13 mouse cellular contexts compared by ENCODE assay signal in the genomic region with DNA sequence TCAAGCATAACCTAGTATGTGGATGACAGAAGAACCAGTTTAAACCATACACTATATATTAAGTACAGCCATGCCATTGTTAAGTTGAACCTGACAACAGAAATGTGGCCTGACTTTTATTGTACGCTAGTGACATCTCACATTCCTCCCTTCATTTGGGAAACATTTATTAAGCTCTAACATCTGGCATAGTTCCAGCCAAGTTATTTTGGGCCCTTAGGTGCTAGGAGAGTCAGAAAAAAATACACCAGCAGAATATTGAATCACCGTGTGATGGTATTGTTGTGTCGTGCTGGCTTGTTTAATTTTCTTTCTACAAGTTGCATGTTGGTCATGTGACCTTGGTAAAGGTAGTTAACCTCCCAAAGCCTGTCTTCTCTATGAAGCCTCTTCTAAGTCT.
"Had no signal": no experiment of that assay in that cellular context is flagged by ENCODE, and none has a peak within 500 bp of the region (broad histone marks: within the 10 kb centered on the region; RNA-seq: fewer than 3 reads in every experiment).

No protein-coding gene starts in this region.

- H3K4me1 ChIP-seq: limb, embryonic 13.5 days; liver, embryonic 15.5 days; neural tube, embryonic 12.5 days had no signal

- ATAC-seq: lung, postnatal 0 days had no signal

- H3K4me2 ChIP-seq: limb, embryonic 13.5 days; liver, embryonic 11.5 days; liver, embryonic 15.5 days; neural tube, embryonic 12.5 days had no signal

- H3K9me3 ChIP-seq: limb, embryonic 13.5 days; liver, embryonic 15.5 days; neural tube, embryonic 12.5 days had no signal

- H3K4me3 ChIP-seq: layer of hippocampus, adult 2 months; limb, embryonic 13.5 days; liver, embryonic 15.5 days; neural tube, embryonic 12.5 days had no signal

- H3K27ac ChIP-seq: kidney, postnatal 0 days; layer of hippocampus, adult 2 months; limb, embryonic 13.5 days; liver, embryonic 15.5 days; neural tube, embryonic 12.5 days; stomach, postnatal 0 days had no signal

- DNase-seq: kidney, postnatal 4 days; lung, adult 2 months; lung, postnatal 36 days; midbrain, embryonic 14.5 days; thymus, postnatal 4 days had no signal

- H3K27me3 ChIP-seq: limb, embryonic 13.5 days; liver, embryonic 15.5 days; neural tube, embryonic 12.5 days had no signal

- H3K36me3 ChIP-seq: liver, embryonic 15.5 days; neural tube, embryonic 12.5 days had no signal

- H3K9ac ChIP-seq: limb, embryonic 13.5 days; liver, embryonic 15.5 days; neural tube, embryonic 12.5 days had no signal
